Mouse (Mus musculus) small intestine, adult 2 months (tissue): ENCODE measurements at regions not wholly inside any gene's neighbourhood (a gene's known extent, or its start where the extent isn't known, plus 50 kb on each side); places are given as distances from the start of the nearest gene placed in this dataset.

Source experiments
- H3K27ac ChIP-seq: fragments of 200-500 bp; 2 replicates; pipeline ENCODE4 v1.5.1; 2012; ENCODE audit warnings: low read depth, low read length, control low read depth, inconsistent platforms; ENCODE audit not compliant: insufficient read depth
- H3K27me3 ChIP-seq: fragments of 200-500 bp; 2 replicates; pipeline ENCODE4 v1.6.1; 2012; ENCODE audit warnings: mild to moderate bottlenecking, moderate library complexity, low read length, inconsistent platforms; ENCODE audit not compliant: control insufficient read depth, insufficient read depth
- H3K36me3 ChIP-seq: fragments of 200-500 bp; 2 replicates; pipeline ENCODE4 v1.6.1; 2012; ENCODE audit warnings: mild to moderate bottlenecking, low read length, control low read depth, inconsistent platforms; ENCODE audit not compliant: control insufficient read depth, insufficient read depth
- H3K4me1 ChIP-seq: fragments of 200-500 bp; 2 replicates; pipeline ENCODE4 v1.6.1; 2012; ENCODE audit warnings: low read length, inconsistent platforms, mixed read lengths; ENCODE audit not compliant: control insufficient read depth, insufficient read depth, insufficient read length
- H3K4me3 ChIP-seq: fragments of 200-500 bp; 2 replicates; pipeline ENCODE4 v1.5.1; 2012; ENCODE audit warnings: low read depth, mild to moderate bottlenecking, control low read depth, inconsistent platforms, low read length, moderate library complexity
- CTCF ChIP-seq: fragments of 200-500 bp; IDR thresholded peaks from 2 replicates; pipeline ENCODE4 v1.5.1; 2012; ENCODE audit warnings: low read depth, mild to moderate bottlenecking, control low read depth, inconsistent platforms, low read length, moderate library complexity, mixed read lengths; ENCODE audit not compliant: insufficient replicate concordance, insufficient read length; ENCODE audit errors: extremely low read depth
- POLR2A ChIP-seq: fragments of 200-500 bp; IDR thresholded peaks from 2 replicates; pipeline ENCODE4 v1.6.1; 2012; ENCODE audit warnings: low read depth, mild to moderate bottlenecking, control low read depth, inconsistent platforms, low read length, moderate library complexity
- WGBS: fragments of 180-500 bp; shearing (Covaris S2); methylation state at CpG from one replicate; pipeline ENCODE4 v1.1.7; 2018; 5-methylcytosine and 5-hydroxymethylcytosine counted together

DNA sequence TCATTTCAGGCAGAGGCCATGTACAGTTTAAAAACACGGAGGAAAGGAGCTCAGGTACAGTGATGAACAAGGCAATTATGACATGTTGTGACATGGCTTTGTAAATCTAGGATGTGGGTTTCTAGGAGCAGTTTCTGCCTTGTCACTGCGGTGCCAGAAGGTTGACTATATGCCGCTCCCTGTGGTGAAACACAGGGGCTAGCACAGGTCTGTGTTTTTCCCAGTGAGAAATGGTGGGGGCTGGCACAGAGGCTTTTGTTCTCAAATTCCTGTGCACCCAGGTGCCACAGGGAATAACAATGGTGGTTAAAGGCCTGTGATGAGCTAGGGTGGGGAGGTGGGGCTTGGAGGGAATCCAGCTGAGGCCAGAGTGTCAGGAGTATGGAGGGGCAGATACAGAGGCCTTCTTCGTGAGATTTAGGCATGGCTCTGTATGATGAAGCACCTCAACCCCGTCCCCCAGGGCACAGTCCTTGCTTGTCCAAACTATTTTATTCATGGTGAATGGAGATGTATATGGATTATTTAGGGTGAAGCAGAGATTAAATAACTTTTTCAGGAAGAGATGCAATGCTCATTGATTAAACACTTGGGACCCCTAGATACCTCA, 80.0 kb upstream of the Inhba start:
- no peaks in the 10 kb centered on the region for H3K36me3 ChIP-seq
- no peaks in the 10 kb centered on the region for H3K27me3 ChIP-seq
- no peaks in the 10 kb centered on the region for H3K4me1 ChIP-seq
- TF ChIP-seq CTCF (no peak), POLR2A (no peak)
- 46% methylated on average over 5 of the region's 5 CpGs for WGBS
- H3K4me3 ChIP-seq, result no peak overlapping the region
- H3K27ac ChIP-seq, result no peak overlapping the region

DNA sequence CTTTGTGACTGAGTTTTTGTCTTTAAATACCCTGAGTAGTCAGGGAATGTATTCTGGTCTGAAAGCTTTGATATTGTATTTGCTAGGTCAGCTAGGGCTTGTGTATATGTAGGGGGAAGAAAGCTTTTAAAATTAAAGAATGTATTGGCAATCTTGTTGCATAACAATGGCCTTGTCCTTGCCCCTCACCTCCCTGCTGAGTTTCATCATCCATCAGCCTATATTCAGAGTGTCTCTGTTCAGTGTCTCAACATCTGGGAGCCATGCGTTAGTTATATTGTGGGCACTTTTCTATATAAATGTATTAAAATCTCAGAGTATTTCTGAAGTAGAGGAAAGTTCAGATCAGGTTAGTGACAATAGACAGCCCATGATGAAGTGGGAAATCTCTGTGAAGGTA, 76.0 kb upstream of the Inhba start:
- no peaks in the 10 kb centered on the region for H3K27me3 ChIP-seq
- no peak overlapping the region for H3K27ac ChIP-seq
- TF ChIP-seq CTCF (no peak), POLR2A (no peak)
- 88% methylated on average over 1 of the region's 1 CpGs for WGBS
- H3K4me3 ChIP-seq, result no peak overlapping the region
- no peaks in the 10 kb centered on the region for H3K36me3 ChIP-seq
- H3K4me1 ChIP-seq, result no peaks in the 10 kb centered on the region

DNA sequence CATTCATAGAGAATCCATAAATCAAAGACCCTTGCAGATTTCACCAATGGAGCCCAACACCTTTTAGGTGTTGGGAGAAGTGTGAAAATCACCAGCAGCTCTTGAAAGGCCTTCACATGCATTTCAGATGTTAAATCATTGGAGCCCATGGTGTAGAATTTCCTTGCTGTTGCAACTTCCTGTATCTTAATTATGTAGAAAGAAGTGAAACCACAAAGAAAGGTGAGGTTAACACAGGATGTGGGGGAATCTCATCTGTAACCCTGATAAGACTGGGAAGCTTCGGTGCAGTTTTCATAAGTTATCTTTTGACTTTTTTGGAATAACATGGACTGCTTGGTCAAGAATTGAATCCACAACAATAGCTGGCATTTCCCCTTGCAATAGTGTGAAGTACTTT, 75.5 kb upstream of the Inhba start:
- WGBS, result 56% methylated on average over 1 of the region's 1 CpGs
- H3K36me3 ChIP-seq, result no peaks in the 10 kb centered on the region
- TF ChIP-seq POLR2A (no peak), CTCF (no peak)
- no peaks in the 10 kb centered on the region for H3K4me1 ChIP-seq
- H3K27me3 ChIP-seq, result no peaks in the 10 kb centered on the region
- H3K27ac ChIP-seq, result no peak overlapping the region
- H3K4me3 ChIP-seq, result no peak overlapping the region

DNA sequence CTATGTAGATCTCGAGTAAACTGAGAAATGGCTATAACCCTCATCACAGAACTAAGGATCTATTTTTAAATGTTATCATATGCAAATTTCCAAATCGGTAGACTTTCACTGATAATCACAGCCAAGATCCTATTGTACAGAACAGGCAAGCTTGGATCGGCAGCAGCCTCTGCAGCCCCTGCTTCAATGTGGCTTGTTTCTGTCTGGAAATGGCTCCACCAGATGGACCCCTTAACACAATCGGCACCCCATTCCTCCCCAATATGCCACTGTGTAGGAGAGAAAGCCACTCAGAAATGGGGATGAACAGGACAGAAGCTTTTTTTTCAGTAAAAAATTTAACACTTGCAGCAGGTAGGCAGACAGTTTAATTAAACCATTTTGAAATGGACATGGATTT, 61.5 kb upstream of the Inhba start:
- Histone ChIP-seq H3K4me1 (no peaks in the 10 kb centered on the region), H3K27me3 (no peaks in the 10 kb centered on the region), H3K27ac (no peak overlapping the region), H3K36me3 (no peaks in the 10 kb centered on the region), H3K4me3 (no peak overlapping the region)
- TF ChIP-seq CTCF, result no peak
- no peak for TF ChIP-seq POLR2A
- WGBS, result 78% methylated on average over 4 of the region's 4 CpGs

GRCm38 (mm10) chr13:15950885-15951610, 60.6 kb upstream of the Inhba start:
- whole genome bisulfite sequencing, result 55% methylated on average over 3 of the region's 3 CpGs

More at GRCm38 (mm10) chr13:15950885-15951610, 60.6 kb upstream of the Inhba start:
- Histone ChIP-seq H3K27me3 (no peaks in the 10 kb centered on the region), H3K4me3 (no peak overlapping the region), H3K36me3 (no peaks in the 10 kb centered on the region), H3K4me1 (no peaks in the 10 kb centered on the region), H3K27ac (no peak overlapping the region)
- TF ChIP-seq CTCF (no peak), POLR2A (no peak)
